ENCODE assay signal across 29 mouse cellular contexts in genomic region chr19:55845702-55846101, GRCm38 (mm10).
DNase-seq lines count a peak whose midpoint lies in the region; ATAC-seq and TF ChIP-seq lines count a peak whose summit lies in the region.
"Had no signal": no experiment of that assay in that cellular context is flagged by ENCODE, and none has a peak within 500 bp of the region (broad histone marks: within the 10 kb centered on the region; RNA-seq: fewer than 3 reads in every experiment).

No protein-coding gene starts in this region.

- H3K4me1 ChIP-seq in kidney, adult 2 months (ENCODE audit: control insufficient read depth, insufficient read depth, low read length): peaks cover 9% of the 10 kb centered on the region
- H3K4me1 ChIP-seq in kidney, embryonic 14.5 days (ENCODE audit: control insufficient read depth, insufficient read depth, low read length): peaks cover 10% of the 10 kb centered on the region; the same call in 1 of the 2 replicates
- H3K4me1 ChIP-seq in midbrain, embryonic 10.5 days: peaks cover 41% of the 10 kb centered on the region
- H3K4me1 ChIP-seq in midbrain, embryonic 15.5 days: peaks cover 25% of the 10 kb centered on the region

- DNase-seq in kidney, adult 2 months: no peak
- no peak for DNase-seq in midbrain, embryonic 10.5 days (ENCODE audit: low spot score)
- peak; percentile 60 for DNase-seq in adipocyte (ENCODE audit: low spot score)
- DNase-seq in fat pad, adult 2 months (ENCODE audit: extremely low read depth, low read depth, low spot score): peak; percentile 45
- DNase-seq in thymus, postnatal 10 days (ENCODE audit: low spot score in 2 of 2): no peak
- no peak for DNase-seq in right cerebral cortex, postnatal 4 days
- DNase-seq: adrenal gland, postnatal 10 days; adrenal gland, postnatal 36 days; cerebellum, adult 11 months; cerebellum, adult 2 months; cerebellum, postnatal 10 days; cerebellum, postnatal 36 days; embryo, embryonic 11 days; gastrocnemius, postnatal 10 days; heart, adult 18-20 months; heart, postnatal 10 days; heart, postnatal 36 days had no signal

- no peak overlapping the region for H3K4me3 ChIP-seq in kidney, adult 2 months (ENCODE audit: insufficient read depth, low read depth, low read length)
- no peak overlapping the region for H3K4me3 ChIP-seq in kidney, embryonic 14.5 days (ENCODE audit: low read length)
- H3K4me3 ChIP-seq in midbrain, embryonic 10.5 days: no peak overlapping the region
- H3K4me3 ChIP-seq in midbrain, embryonic 15.5 days: no peak overlapping the region
- H3K4me3 ChIP-seq: embryonic facial prominence, embryonic 15.5 days; forebrain, embryonic 12.5 days; forebrain, embryonic 15.5 days; heart, embryonic 12.5 days; heart, embryonic 15.5 days; hindbrain, embryonic 10.5 days; hindbrain, embryonic 13.5 days had no signal

- no peak for ATAC-seq in kidney, embryonic 14.5 days (ENCODE audit: low FRiP score, low TSS enrichment)
- no peak for ATAC-seq in midbrain, embryonic 15.5 days (replicated peaks)
- ATAC-seq: activated CD4-positive, CD25-positive, alpha-beta regulatory T cell, adult 4 months; CD4-positive, CD25-positive, alpha-beta regulatory T cell, adult 4 months; forebrain, embryonic 15.5 days; hindbrain, embryonic 16.5 days had no signal

- peak overlapping the region; percentile 60; the same call in 1 of the 2 replicates for H3K27ac ChIP-seq in kidney, adult 2 months (ENCODE audit: insufficient read depth, low read depth, low read length)
- no peak overlapping the region for H3K27ac ChIP-seq in kidney, embryonic 14.5 days (ENCODE audit: low read depth, low read length)
- H3K27ac ChIP-seq in midbrain, embryonic 10.5 days (replicated peaks): peak overlapping the region; percentile 33; the same call in 1 of the 2 replicates
- H3K27ac ChIP-seq in midbrain, embryonic 15.5 days: no peak overlapping the region
- H3K27ac ChIP-seq: embryonic facial prominence, embryonic 15.5 days; forebrain, embryonic 12.5 days; forebrain, embryonic 15.5 days; heart, embryonic 15.5 days; hindbrain, embryonic 10.5 days; hindbrain, embryonic 13.5 days had no signal

- H3K9ac ChIP-seq in kidney, embryonic 14.5 days (ENCODE audit: low read depth, low read length): no peak overlapping the region
- H3K9ac ChIP-seq in midbrain, embryonic 15.5 days: no peak overlapping the region
- H3K9ac ChIP-seq: embryonic facial prominence, embryonic 15.5 days; forebrain, embryonic 12.5 days; forebrain, embryonic 15.5 days; heart, embryonic 12.5 days; heart, embryonic 15.5 days; hindbrain, embryonic 13.5 days had no signal

- no peak for TF ChIP-seq CTCF in kidney, adult 2 months (conservative IDR thresholded peaks at IDR 0.05; ENCODE audit: insufficient read depth, insufficient read length, low read depth, low read length)

- no peak overlapping the region for H3K4me2 ChIP-seq in kidney, embryonic 14.5 days (replicated peaks; ENCODE audit: low read depth, low read length)
- no peak overlapping the region for H3K4me2 ChIP-seq in midbrain, embryonic 15.5 days
- H3K4me2 ChIP-seq: embryonic facial prominence, embryonic 15.5 days; forebrain, embryonic 12.5 days; forebrain, embryonic 15.5 days; heart, embryonic 12.5 days; heart, embryonic 15.5 days; hindbrain, embryonic 13.5 days had no signal

- H3K9me3 ChIP-seq in kidney, embryonic 14.5 days (ENCODE audit: control insufficient read depth, low read length): no peaks in the 10 kb centered on the region
- no peaks in the 10 kb centered on the region for H3K9me3 ChIP-seq in midbrain, embryonic 10.5 days (replicated peaks)
- no peaks in the 10 kb centered on the region for H3K9me3 ChIP-seq in midbrain, embryonic 15.5 days
- H3K9me3 ChIP-seq: embryonic facial prominence, embryonic 15.5 days; forebrain, embryonic 12.5 days; forebrain, embryonic 15.5 days; heart, embryonic 12.5 days; heart, embryonic 15.5 days; hindbrain, embryonic 10.5 days; hindbrain, embryonic 13.5 days had no signal

- no peaks in the 10 kb centered on the region for H3K36me3 ChIP-seq in kidney, adult 2 months (ENCODE audit: control insufficient read depth, insufficient read depth, low read length)
- H3K36me3 ChIP-seq in kidney, embryonic 14.5 days (ENCODE audit: control insufficient read depth, insufficient read depth, low read length): no peaks in the 10 kb centered on the region; the same call in 1 of the 2 replicates
- H3K36me3 ChIP-seq in midbrain, embryonic 10.5 days: peaks cover 7% of the 10 kb centered on the region
- H3K36me3 ChIP-seq in midbrain, embryonic 15.5 days (replicated peaks): no peaks in the 10 kb centered on the region
- H3K36me3 ChIP-seq: embryonic facial prominence, embryonic 15.5 days; forebrain, embryonic 12.5 days; forebrain, embryonic 15.5 days; heart, embryonic 12.5 days; heart, embryonic 15.5 days; hindbrain, embryonic 13.5 days had no signal

- no peaks in the 10 kb centered on the region for H3K27me3 ChIP-seq in kidney, adult 2 months (replicated peaks; ENCODE audit: control insufficient read depth, insufficient read depth, low read length)
- no peaks in the 10 kb centered on the region for H3K27me3 ChIP-seq in kidney, embryonic 14.5 days (ENCODE audit: control insufficient read depth, insufficient read depth, low read length)
- no peaks in the 10 kb centered on the region for H3K27me3 ChIP-seq in midbrain, embryonic 10.5 days (ENCODE audit: low read depth, poor library complexity, severe bottlenecking)
- H3K27me3 ChIP-seq in midbrain, embryonic 15.5 days (replicated peaks): no peaks in the 10 kb centered on the region
- H3K27me3 ChIP-seq: embryonic facial prominence, embryonic 15.5 days; forebrain, embryonic 12.5 days; forebrain, embryonic 15.5 days; heart, embryonic 12.5 days; heart, embryonic 15.5 days; hindbrain, embryonic 13.5 days had no signal

- TF ChIP-seq POLR2A in kidney, adult 2 months (IDR thresholded peaks at IDR 0.05; ENCODE audit: low read depth, low read length): no peak

- WGBS in kidney, adult 2 months: 66% methylated on average over 2 of the region's 2 CpGs
- WGBS in kidney, embryonic 14.5 days: 88% methylated on average over 2 of the region's 2 CpGs
- WGBS in midbrain, embryonic 10.5 days: 83% methylated on average over 2 of the region's 2 CpGs
- WGBS in midbrain, embryonic 15.5 days: 47% methylated on average over 2 of the region's 2 CpGs

Comparison
In these comparisons a context has a peak if more than half of its experiments do, and no peak if none do; other contexts are left out.
1. H3K27ac ChIP-seq: peak in kidney, adult 2 months (single experiment) and midbrain, embryonic 10.5 days (single experiment); none in kidney, embryonic 14.5 days (single experiment) and midbrain, embryonic 15.5 days (single experiment).
2. DNase-seq: peak in adipocyte (single experiment) and fat pad, adult 2 months (single experiment); none in kidney, adult 2 months (single experiment), midbrain, embryonic 10.5 days (single experiment), thymus, postnatal 10 days (0 of 2) and right cerebral cortex, postnatal 4 days (single experiment).